Mouse (Mus musculus) monocyte, adult 59 days (primary cell): Measurements from ENCODE around the gene Eif5b. TPM values are rescaled to one million over a fixed set of nuclear protein-coding genes. Genes with fewer than 3 reads are reported as not detected.

ENCODE experiments used
- total RNA-seq, 2 experiments: library from RNA; stranded (reverse); gene quantifications; one replicate each; pipeline ENCODE4 v1.2.4; 2023

Gene Eif5b
- total RNA-seq = 10 to 100 TPM; 37.7 to 45.7 TPM

DNA sequence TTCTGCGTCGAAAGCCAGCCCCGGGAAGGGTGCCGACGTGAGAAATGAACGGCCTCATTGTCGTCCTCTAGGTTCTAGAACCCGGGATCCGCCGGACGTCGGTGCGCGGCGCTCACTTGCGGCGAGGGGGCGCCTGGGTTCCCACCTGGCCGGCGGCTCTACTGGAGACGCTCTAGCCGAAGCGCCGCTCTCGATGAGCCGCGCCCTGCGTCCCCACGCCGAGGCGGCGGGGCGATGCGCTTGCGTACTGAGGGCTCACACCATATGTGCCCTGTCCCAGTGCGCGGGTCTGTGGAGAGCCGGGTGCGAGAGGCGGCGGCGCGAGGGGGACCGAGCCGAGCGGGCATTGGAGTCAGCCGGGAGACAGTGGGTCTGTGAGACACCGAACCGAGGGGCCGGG is at the start of gene Eif5b, which contains the start of gene Txndc9:
Gene Eif5b, plus strand, starts transcription at position 144 of the 400 bp plus-strand sequence.
Gene Txndc9, minus strand, starts transcription at position 27 of the 400 bp plus-strand sequence.

DNA sequence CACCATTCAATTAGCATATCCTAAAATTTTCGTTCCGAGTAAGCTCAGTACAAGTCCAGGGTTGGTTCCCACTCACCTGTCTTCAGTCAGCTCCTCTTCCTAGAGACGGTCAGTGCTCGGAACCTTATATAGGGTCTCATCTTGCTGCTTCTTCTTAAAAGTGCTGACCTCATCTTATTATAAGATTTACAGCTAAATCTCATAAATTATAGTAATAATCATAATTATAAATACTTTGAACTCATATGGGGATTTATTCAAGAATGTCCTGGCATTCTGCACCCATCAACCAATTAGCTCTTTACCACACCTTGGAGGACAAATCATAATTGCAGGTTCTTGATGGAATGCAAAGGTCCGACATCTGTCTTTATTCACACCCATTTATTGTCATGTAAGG is 40.2 kb upstream of the Eif5b start, which contains the start of gene Lyg1:
Gene Lyg1, minus strand, starts transcription at position 101 of the 400 bp plus-strand sequence.

Other genes starting within 250 kb of the Eif5b start
- gene Tsga10, start 131.6 kb upstream of the Eif5b start, total RNA-seq = 10 to 100 TPM; 15.0 to 15.5 TPM
- 1 to 10 TPM in 1 of 2 experiments, under 1 TPM in 1; 0.49 to 1.2 TPM for gene Lipt1, start 126.3 kb upstream of the Eif5b start, total RNA-seq
- 10 to 100 TPM; 13.0 to 15.0 TPM for gene Mitd1, start 107.6 kb upstream of the Eif5b start, total RNA-seq
- gene Mrpl30, start 107.5 kb upstream of the Eif5b start, total RNA-seq = 100 to 1,000 TPM; 111 to 113 TPM
- not detected for gene Lyg2, start 81.5 kb upstream of the Eif5b start, total RNA-seq
- not detected for gene Lyg1, start 40.3 kb upstream of the Eif5b start, total RNA-seq
- 10 to 100 TPM; 47.3 to 49.4 TPM for gene Txndc9, start 117 bp upstream of the Eif5b start, total RNA-seq
- gene Rev1, start 131.8 kb downstream of the Eif5b start, total RNA-seq = 10 to 100 TPM; 14.3 to 16.1 TPM